Mouse (Mus musculus): ENCODE measurements at regions not wholly inside any gene's neighbourhood (a gene's known extent, or its start where the extent isn't known, plus 50 kb on each side); places are given as distances from the start of the nearest gene placed in this dataset.

DNA sequence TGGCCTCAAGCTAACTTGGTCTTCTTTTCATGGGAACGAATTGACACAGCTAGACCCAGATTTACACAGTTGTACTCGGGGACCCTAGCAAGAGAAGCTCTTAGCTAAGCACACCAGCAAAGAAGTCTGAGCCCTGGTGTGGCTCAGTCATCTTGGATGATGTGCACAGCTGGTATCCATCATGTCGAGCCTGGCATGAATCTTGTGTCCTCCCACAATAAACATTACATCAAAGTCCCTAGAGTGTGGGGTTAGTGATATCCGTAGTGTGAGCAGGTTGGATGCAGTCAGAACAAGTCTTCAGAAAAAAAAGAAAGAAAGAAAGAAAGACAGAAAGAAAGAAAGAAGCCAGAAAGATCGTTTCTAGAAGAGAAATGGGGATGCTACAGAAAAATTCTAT is 52.1 kb upstream of the Hmcn1 start:
- H3K27ac ChIP-seq (replicated peaks), result no peak overlapping the region
- no peaks in the 10 kb centered on the region for H3K36me3 ChIP-seq
- no peak overlapping the region for H3K4me3 ChIP-seq
- no peaks in the 10 kb centered on the region for H3K9me3 ChIP-seq (replicated peaks)
- peaks cover 24% of the 10 kb centered on the region for H3K27me3 ChIP-seq (ENCODE audit: low read depth, poor library complexity, severe bottlenecking)
- peaks cover 23% of the 10 kb centered on the region for H3K4me1 ChIP-seq
- 76% methylated on average over 5 of the region's 5 CpGs for WGBS
- no peak for DNase-seq (ENCODE audit: low spot score)

DNA sequence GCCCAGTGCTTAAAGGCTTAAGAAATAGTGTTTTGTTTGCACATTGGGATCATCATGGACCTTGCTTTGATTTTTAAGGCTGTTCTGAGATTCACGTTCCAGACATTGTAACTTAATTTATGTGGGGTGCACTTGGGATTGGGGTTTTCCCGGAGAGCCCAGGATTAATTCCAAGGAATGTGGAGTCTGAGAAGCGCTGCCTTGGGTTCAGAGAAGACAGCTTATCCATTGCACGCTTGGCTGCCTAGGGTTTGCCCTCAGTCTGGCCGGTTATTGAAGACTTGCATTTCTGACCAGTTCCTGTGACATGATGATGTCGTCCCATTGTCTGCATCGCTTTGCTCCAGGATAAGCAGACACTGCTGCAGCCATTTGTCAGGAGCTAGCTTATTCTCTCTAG is 53.4 kb upstream of the Hmcn1 start:
- Histone ChIP-seq H3K9me3 (replicated peaks) (no peaks in the 10 kb centered on the region), H3K36me3 (no peaks in the 10 kb centered on the region), H3K4me1 (peaks cover 13% of the 10 kb centered on the region), H3K4me3 (0 out of 2 replicates have a peak overlapping the region, but pooled peaks have one; percentile 18), H3K27ac (replicated peaks) (peak overlapping the region; percentile 28; the same call in 1 of the 2 replicates), H3K27me3 (ENCODE audit: low read depth, poor library complexity, severe bottlenecking) (peaks cover 24% of the 10 kb centered on the region)
- WGBS, result 13% methylated on average over 7 of the region's 7 CpGs
- DNase-seq (ENCODE audit: low spot score), result peak; percentile 51

DNA sequence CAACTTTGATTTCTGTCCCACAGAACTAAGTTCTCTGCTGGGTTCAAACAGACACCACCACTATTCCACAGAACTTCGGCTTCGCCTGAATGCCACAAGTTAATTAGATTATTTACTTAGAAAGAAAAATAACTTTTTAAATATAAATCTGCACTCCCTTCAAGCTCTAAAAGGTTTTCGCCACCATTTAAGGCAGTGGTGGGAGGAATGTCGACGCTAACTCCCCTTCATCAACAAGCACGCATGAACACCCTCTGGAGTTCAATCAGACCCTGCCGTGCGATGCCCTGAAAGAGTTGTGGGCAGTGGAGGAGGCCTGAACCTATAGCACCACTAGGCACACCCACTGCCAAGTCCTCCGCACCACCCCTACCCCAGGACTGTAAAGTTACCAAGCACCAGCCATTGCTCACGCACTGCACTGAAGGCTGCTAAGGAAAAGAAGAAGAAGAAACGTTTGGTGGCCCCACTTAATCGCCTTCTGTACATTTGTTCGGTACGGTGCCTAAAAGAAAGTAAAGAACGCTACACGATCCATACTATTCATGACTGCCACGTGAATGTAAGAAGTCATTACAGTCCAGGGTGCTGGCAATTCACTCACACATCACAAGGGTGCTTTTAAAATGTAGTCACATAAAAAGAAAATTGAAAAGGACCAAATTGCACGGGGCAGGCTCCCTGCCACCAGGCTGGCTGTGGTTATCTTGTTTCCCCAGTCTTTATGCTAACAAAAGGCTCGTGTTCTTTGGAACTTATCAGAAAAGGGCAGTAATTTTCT is 56.7 kb upstream of the Hmcn1 start:
- Histone ChIP-seq H3K36me3 (no peaks in the 10 kb centered on the region), H3K9me3 (replicated peaks) (no peaks in the 10 kb centered on the region), H3K4me1 (peaks cover 13% of the 10 kb centered on the region), H3K27me3 (ENCODE audit: low read depth, poor library complexity, severe bottlenecking) (peaks cover 8% of the 10 kb centered on the region), H3K27ac (replicated peaks) (no peak overlapping the region), H3K4me3 (no peak overlapping the region)
- DNase-seq (ENCODE audit: low spot score), result no peak
- 88% methylated on average over 19 of the region's 19 CpGs for WGBS

DNA sequence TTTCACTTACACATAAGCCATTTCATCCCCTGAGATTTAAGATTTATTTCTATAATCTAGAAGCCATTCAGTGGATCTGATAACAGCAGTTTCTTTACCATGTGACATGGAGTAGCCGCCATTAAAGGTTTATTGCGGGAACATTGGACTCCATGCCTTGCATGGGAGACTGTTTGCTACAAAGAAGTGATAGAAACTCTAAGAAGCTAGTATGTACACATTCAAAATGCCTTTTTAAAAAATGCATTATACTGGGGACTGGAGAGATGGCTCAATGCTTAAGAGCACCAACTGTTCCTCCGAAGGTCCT is 57.2 kb upstream of the Hmcn1 start:
- Histone ChIP-seq H3K36me3 (no peaks in the 10 kb centered on the region), H3K4me1 (peaks cover 13% of the 10 kb centered on the region), H3K9me3 (replicated peaks) (no peaks in the 10 kb centered on the region), H3K27me3 (ENCODE audit: low read depth, poor library complexity, severe bottlenecking) (peaks cover 8% of the 10 kb centered on the region), H3K4me3 (no peak overlapping the region), H3K27ac (replicated peaks) (no peak overlapping the region)
- 94% methylated on average over 3 of the region's 3 CpGs for WGBS
- DNase-seq (ENCODE audit: low spot score), result no peak

DNA sequence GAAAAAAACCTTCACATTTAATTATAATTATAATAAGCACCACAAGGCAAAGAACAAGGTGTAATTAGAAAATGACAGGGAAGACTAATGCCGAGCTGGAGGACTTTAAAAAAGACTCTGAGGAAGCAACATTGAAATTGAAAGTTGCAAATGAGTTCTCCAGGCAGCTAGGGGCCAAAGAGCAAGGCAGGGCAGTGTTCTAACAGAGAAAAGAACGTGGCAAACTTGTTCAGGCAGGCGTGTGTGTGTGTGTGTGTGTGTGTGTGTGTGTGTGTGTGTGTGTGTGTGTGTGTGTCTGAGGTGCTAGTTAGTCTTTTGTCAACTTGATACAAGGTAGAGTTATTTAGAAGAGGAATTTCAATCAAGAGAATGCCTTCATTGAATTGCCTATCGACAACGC is 60.0 kb upstream of the Hmcn1 start:
- H3K9me3 ChIP-seq (replicated peaks), result no peaks in the 10 kb centered on the region
- H3K4me1 ChIP-seq, result no peaks in the 10 kb centered on the region
- 71% methylated on average over 5 of the region's 5 CpGs for WGBS
- no peak overlapping the region for H3K27ac ChIP-seq (replicated peaks)
- H3K27me3 ChIP-seq (ENCODE audit: low read depth, poor library complexity, severe bottlenecking), result no peaks in the 10 kb centered on the region; the same call in 1 of the 2 replicates
- H3K4me3 ChIP-seq, result no peak overlapping the region
- no peak for DNase-seq (ENCODE audit: low spot score)
- H3K36me3 ChIP-seq, result no peaks in the 10 kb centered on the region

DNA sequence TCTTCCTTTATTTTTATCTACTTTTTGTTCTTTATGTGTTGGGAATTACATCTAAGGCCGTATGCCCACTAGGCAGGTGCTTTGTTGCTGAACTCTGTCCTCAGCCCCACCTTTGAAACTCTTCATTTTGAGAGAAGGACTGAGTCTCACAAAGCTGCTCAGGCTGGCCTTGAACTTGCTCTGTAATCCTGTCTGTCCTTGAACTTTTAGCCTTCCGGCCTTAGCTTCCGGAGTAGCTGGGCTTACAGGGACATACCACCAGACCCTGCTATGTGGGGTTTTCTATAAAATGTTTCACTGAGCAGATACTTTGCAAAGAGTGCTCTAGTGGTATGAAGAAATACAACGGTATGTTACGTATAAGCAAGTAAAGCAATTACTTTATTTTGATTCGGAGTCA is 62.2 kb upstream of the Hmcn1 start:
- 91% methylated on average over 6 of the region's 6 CpGs for WGBS
- H3K27ac ChIP-seq (replicated peaks), result no peak overlapping the region
- H3K4me1 ChIP-seq, result no peaks in the 10 kb centered on the region
- H3K36me3 ChIP-seq, result no peaks in the 10 kb centered on the region
- no peak for DNase-seq (ENCODE audit: low spot score)
- H3K9me3 ChIP-seq (replicated peaks), result no peaks in the 10 kb centered on the region
- H3K4me3 ChIP-seq, result no peak overlapping the region
- no peaks in the 10 kb centered on the region for H3K27me3 ChIP-seq (ENCODE audit: low read depth, poor library complexity, severe bottlenecking)

DNA sequence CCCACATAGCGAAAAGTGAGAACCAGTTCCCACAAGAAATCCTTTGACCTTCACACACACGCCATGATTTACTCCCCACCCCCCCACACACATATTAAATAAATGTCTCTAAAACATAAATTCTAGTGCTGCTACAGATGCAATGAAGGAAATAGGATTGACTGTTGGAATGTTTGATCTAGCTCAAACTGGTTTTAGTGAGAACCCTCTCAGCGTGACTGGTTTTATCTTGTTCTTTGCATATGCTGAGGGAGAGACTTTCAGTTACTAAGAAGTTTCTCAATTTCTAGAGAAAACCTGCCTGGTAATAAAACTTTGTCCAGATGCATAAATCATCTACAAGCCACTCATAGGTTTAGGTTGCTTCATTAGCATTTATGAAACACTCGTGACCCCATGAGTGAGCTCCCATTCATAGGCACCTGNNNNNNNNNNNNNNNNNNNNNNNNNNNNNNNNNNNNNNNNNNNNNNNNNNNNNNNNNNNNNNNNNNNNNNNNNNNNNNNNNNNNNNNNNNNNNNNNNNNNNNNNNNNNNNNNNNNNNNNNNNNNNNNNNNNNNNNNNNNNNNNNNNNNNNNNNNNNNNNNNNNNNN is 66.4 kb upstream of the Hmcn1 start:
- peaks cover 7% of the 10 kb centered on the region for H3K4me1 ChIP-seq
- H3K4me3 ChIP-seq, result no peak overlapping the region
- no peaks in the 10 kb centered on the region for H3K27me3 ChIP-seq (ENCODE audit: low read depth, poor library complexity, severe bottlenecking)
- no peak overlapping the region for H3K27ac ChIP-seq (replicated peaks)
- WGBS, result 89% methylated on average over 4 of the region's 4 CpGs
- no peaks in the 10 kb centered on the region for H3K36me3 ChIP-seq
- H3K9me3 ChIP-seq (replicated peaks), result no peaks in the 10 kb centered on the region
- no peak for DNase-seq (ENCODE audit: low spot score)

DNA sequence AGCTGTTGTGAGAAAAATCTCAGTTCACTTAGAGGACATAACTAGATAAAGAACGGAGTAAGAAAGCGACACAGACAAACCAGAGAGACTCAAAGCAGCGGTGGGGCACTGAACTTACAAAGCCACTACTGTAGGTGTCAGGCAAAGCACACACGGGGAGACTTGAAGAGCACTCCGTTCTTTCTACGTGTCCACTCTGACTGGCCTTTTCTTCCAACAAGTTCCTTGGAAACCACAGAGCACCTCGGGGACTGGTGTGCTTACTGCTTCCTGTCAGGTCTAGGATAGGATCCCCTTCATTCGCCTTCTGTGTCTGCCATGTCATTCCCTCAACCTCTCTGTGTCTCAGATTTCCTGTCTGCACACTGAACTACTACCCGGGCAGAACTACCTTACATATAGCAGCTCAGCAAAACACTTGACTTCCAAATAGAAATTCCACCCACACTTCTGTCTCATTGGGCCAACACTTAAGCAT is 71.9 kb upstream of the Hmcn1 start:
- Histone ChIP-seq H3K4me3 (no peak overlapping the region), H3K36me3 (no peaks in the 10 kb centered on the region), H3K9me3 (replicated peaks) (no peaks in the 10 kb centered on the region), H3K27ac (replicated peaks) (no peak overlapping the region), H3K27me3 (ENCODE audit: low read depth, poor library complexity, severe bottlenecking) (no peaks in the 10 kb centered on the region), H3K4me1 (peaks cover 12% of the 10 kb centered on the region)
- no peak for DNase-seq (ENCODE audit: low spot score)
- WGBS, result 79% methylated on average over 9 of the region's 9 CpGs

DNA sequence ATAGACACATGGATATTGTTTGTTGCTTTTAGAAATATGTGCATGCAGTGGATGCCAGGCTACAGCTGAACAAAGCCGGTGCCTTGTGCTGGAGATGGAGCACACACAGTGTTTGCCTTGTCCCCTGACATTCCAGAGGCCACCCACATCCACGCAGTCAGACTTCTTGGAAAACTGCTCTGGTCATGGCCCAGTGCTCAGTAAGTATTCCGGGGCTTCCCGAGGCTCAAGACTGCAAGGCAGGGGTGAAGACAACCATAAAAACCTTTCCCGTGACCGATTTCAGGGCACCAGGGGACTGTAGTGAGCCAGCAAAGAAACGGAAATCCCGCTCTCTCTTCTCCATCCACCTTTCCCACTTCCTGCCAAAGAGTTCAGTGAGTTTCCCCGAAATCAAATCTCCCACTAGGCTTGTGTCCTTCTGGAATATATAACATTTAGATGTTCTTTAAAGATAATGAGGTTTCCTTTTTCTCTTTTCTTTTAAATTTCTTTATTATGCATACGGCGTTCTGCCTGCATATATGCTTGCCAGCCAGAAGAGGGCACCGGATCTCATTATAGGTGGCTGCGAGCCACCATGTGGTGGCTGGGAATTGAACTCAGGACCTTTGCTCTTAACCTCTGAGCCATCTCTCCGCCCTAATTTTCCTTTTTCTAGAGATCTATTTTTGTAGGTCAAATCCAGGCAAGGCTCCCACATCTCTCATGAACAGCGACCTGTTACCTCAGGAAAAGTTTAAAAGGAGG is 73.3 kb upstream of the Hmcn1 start:
- Histone ChIP-seq H3K4me3 (no peak overlapping the region), H3K4me1 (peaks cover 12% of the 10 kb centered on the region), H3K36me3 (no peaks in the 10 kb centered on the region), H3K27me3 (ENCODE audit: low read depth, poor library complexity, severe bottlenecking) (no peaks in the 10 kb centered on the region), H3K27ac (replicated peaks) (peak overlapping the region; percentile 63; the same call in 1 of the 2 replicates), H3K9me3 (replicated peaks) (no peaks in the 10 kb centered on the region)
- no peak for DNase-seq (ENCODE audit: low spot score)
- WGBS, result 61% methylated on average over 15 of the region's 15 CpGs

DNA sequence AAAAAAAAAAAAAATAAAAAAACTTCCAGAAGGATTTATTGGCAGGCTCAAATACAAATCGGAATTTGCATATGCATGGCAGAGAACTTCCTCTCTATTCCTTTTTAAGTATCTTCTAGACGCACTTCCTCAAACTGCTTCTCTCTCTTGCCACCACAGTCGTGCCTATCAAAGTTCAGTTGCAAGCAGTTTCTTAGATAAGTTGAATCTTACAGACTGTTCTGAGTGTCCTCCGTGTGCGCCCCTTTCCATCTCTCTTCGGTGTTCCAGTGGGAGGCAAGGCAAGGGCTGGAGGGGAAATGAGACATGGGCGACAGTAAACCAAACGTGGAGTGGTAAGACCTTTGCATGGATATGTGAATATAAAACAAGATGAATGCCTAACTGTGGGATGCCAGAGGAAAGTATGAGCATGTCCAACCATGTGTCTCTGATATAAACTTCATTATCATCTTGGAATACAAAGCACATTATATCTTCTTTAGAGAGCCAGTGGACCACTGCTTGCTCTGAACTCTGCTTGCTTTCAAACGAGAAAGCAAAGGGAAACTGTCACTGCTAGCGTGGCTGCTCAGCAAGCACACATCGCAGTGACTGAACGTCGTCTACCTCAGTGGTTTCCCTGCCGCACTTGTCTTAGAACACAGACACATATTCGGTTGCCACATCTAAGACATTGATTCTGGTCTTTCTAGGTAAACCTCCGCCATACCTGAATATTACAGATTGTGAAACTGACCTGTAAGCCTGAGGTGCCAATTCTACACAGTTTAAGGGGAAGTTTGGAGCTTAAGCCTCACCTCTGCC is 81.5 kb upstream of the Hmcn1 start:
- Histone ChIP-seq H3K27me3 (ENCODE audit: low read depth, poor library complexity, severe bottlenecking) (no peaks in the 10 kb centered on the region), H3K4me3 (no peak overlapping the region), H3K36me3 (no peaks in the 10 kb centered on the region), H3K27ac (replicated peaks) (no peak overlapping the region), H3K4me1 (no peaks in the 10 kb centered on the region), H3K9me3 (replicated peaks) (no peaks in the 10 kb centered on the region)
- no peak for DNase-seq (ENCODE audit: low spot score)
- 91% methylated on average over 16 of the region's 16 CpGs for WGBS

DNA sequence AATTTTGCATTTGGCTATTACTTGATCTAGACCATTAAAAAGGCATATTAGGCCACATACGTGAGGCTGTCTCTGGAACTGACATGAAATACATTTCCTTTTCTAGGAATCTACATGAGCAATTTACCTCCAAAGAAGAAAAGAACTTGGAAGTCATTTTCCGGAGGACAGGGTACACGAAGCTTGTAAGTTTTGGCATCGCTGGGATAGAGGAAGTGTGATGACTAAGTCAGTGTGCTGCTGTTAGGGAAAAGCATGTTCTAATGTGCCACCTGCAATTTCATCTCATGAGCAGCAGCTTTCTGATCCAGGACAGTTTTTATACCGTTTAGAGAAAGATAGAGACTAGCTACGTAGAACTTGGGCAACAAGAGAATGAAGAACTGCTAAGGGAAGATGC is 82.3 kb upstream of the Hmcn1 start:
- H3K27me3 ChIP-seq (ENCODE audit: low read depth, poor library complexity, severe bottlenecking), result no peaks in the 10 kb centered on the region
- no peaks in the 10 kb centered on the region for H3K9me3 ChIP-seq (replicated peaks)
- no peak overlapping the region for H3K4me3 ChIP-seq
- no peak for DNase-seq (ENCODE audit: low spot score)
- no peak overlapping the region for H3K27ac ChIP-seq (replicated peaks)
- H3K4me1 ChIP-seq, result no peaks in the 10 kb centered on the region
- WGBS, result 92% methylated on average over 6 of the region's 6 CpGs
- no peaks in the 10 kb centered on the region for H3K36me3 ChIP-seq

DNA sequence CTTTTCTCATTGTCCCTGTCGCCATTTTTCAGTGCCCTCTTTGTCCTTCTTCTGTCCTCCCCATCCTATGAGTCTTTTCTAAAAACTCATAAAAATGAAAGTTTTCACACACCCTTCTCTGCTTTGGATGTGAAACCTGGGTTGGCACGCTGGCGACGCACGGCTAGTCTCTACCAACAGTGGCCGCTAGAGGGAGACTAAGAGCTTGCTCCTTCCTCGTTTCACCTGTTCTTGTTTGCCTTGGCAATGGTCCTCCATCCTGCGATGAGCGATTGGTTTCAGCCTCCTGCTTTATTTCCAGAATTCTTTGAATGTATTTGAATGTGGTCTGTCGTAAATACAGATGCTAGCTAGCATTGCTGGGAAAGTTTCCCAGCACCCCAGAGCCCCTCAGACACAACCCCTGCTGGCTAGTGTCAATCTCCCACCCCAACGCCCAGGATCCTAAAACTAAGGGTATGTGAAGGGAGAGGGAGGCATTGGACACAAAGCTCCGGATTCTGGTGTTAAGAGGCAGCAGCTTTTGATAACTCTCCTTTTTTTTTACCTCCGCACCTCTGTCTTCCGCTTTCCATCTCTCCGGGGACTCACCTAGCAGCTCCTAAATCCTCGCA is 85.8 kb upstream of the Hmcn1 start:
- no peaks in the 10 kb centered on the region for H3K4me1 ChIP-seq
- no peaks in the 10 kb centered on the region for H3K36me3 ChIP-seq
- WGBS, result 39% methylated on average over 16 of the region's 16 CpGs
- no peaks in the 10 kb centered on the region for H3K27me3 ChIP-seq (ENCODE audit: low read depth, poor library complexity, severe bottlenecking)
- DNase-seq (ENCODE audit: low spot score), result peak; percentile 74
- no peaks in the 10 kb centered on the region for H3K9me3 ChIP-seq (replicated peaks)
- no peak overlapping the region for H3K4me3 ChIP-seq
- no peak overlapping the region for H3K27ac ChIP-seq (replicated peaks)
